Mouse (Mus musculus) hindbrain, embryonic 15.5 days (tissue): Measurements from ENCODE around the gene Nfasc. TPM values are rescaled to one million over a fixed set of nuclear protein-coding genes. Genes with fewer than 3 reads are reported as not detected.
A peak's percentile ranks its signal among the peaks of the same experiment; 100 is the strongest.

Experiments used
- ATAC-seq: fragments of 200-750 bp; cut with Nextera tagmentation; 2 replicates; pipeline ENCODE4 v1.8.0; 2017; ENCODE audit warnings: low read depth, moderate number of reproducible peaks, moderate TSS enrichment; ENCODE audit not compliant: low FRiP score
- H3K27ac ChIP-seq: fragments of 300-500 bp; sonication (generic); replicated peaks from 2 replicates; pipeline ENCODE4 v1.5.1; 2015; ENCODE audit warnings: mild to moderate bottlenecking, inconsistent platforms
- H3K27me3 ChIP-seq: fragments of 300-500 bp; sonication (generic); 2 replicates; pipeline ENCODE4 v1.6.1; 2015; ENCODE audit warnings: control low read depth, inconsistent platforms
- H3K36me3 ChIP-seq: fragments of 300-500 bp; sonication (generic); 2 replicates; pipeline ENCODE4 v1.6.1; 2015; ENCODE audit warnings: control low read depth, inconsistent platforms
- H3K4me1 ChIP-seq: fragments of 300-500 bp; sonication (generic); replicated peaks from 2 replicates; pipeline ENCODE4 v1.6.1; 2015; ENCODE audit warnings: control low read depth, inconsistent platforms
- H3K4me2 ChIP-seq: fragments of 300-500 bp; sonication (generic); 2 replicates; pipeline ENCODE4 v1.6.1; 2015; ENCODE audit warnings: moderate library complexity, mild to moderate bottlenecking, inconsistent platforms
- H3K4me3 ChIP-seq: fragments of 300-500 bp; sonication (generic); 2 replicates; pipeline ENCODE4 v1.5.1; 2015; ENCODE audit warnings: mild to moderate bottlenecking, inconsistent platforms
- H3K9ac ChIP-seq: fragments of 300-500 bp; sonication (generic); 2 replicates; pipeline ENCODE4 v1.6.1; 2015; ENCODE audit warnings: inconsistent platforms
- H3K9me3 ChIP-seq: fragments of 300-500 bp; sonication (generic); 2 replicates; pipeline ENCODE4 v1.6.1; 2016; ENCODE audit warnings: control low read depth, inconsistent platforms
- WGBS: fragments of 180-500 bp; shearing (Covaris S2); methylation state at CpG from one replicate; pipeline ENCODE4 v1.1.7; 2015; 5-methylcytosine and 5-hydroxymethylcytosine counted together
- polyA plus RNA-seq: library from polyadenylated mRNA; unstranded; fragments of >200 nt; fragmentation: Nextera tagmentation; extraction: Ambion mirVana; gene quantifications from 2 replicates; pipeline ENCODE4 v1.2.1, GENCODE M21; 2015

Gene Nfasc
- polyA plus RNA-seq, 1 experiment from 2014 or later = 48.4 TPM

DNA sequence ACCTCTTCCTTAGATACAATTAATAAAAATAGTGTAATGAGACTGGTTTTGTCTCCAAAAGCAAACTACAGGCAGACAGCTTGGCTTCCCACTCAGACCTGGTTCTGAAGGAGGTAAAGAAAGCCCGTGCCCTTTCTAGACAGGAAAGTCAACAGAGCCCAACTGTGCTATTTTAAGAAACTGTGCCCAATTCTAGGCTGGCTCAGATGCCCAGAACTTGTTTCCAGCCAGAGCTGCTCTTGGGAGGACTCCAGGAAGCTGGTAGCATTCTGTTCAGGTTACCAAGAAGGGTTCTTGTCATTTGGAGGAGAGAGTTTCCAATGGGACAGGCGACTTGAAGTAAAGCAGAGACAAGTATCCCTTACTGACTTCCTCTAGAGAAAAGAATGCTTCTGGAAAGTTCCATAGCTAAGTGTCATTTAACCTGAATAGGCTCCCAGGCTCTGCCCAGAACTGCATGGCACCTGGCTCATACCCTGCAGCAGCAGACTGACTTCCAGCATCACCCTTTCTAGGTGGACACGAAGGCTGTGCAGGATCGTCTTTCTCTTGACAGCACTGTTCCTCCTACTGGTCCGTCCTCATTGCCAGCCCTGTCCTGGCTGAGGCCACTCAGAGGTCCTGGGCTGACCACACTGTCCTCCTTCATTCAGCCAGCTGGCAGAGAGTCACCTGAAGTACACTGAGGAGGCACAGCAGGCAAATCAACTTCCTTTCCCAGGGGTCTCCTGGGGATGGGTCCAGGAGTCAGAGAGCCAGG lies 111.8 kb downstream of the Nfasc start:
- no peaks in the 10 kb centered on the region for H3K9me3 ChIP-seq
- H3K27me3 ChIP-seq = no peaks in the 10 kb centered on the region
- no peak overlapping the region for H3K4me2 ChIP-seq
- H3K27ac ChIP-seq = no peak overlapping the region
- WGBS = 85% methylated on average over 5 of the region's 5 CpGs
- H3K9ac ChIP-seq = no peak overlapping the region
- no peak overlapping the region for H3K4me3 ChIP-seq
- H3K4me1 ChIP-seq = peaks cover 19% of the 10 kb centered on the region
- peaks cover 30% of the 10 kb centered on the region for H3K36me3 ChIP-seq
- ATAC-seq = no peak

DNA sequence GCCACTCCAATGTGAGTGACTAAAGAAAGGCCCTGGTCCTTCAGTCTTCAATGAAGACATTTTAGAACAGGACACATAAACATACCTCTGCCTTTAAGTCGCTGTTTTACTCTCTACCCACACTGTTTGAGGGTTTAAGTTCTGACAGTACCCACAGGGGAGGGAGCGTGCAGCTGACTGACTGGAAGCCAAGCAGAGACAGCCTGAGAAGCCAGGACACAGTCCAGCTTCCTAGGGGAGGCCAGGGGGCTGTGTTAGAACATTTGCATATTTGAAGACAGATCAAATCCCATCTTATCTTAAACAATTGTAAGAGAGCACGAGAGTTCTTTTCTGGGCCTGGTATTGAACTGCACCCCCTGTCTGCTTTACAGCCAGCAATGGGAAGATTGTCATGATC lies 113.0 kb downstream of the Nfasc start:
- Histone ChIP-seq H3K27me3 (no peaks in the 10 kb centered on the region), H3K36me3 (peaks cover 25% of the 10 kb centered on the region), H3K9me3 (no peaks in the 10 kb centered on the region), H3K4me3 (no peak overlapping the region), H3K4me1 (peaks cover 28% of the 10 kb centered on the region), H3K27ac (no peak overlapping the region), H3K9ac (no peak overlapping the region), H3K4me2 (no peak overlapping the region)
- WGBS = 70% methylated on average over 3 of the region's 3 CpGs
- ATAC-seq = no peak

DNA sequence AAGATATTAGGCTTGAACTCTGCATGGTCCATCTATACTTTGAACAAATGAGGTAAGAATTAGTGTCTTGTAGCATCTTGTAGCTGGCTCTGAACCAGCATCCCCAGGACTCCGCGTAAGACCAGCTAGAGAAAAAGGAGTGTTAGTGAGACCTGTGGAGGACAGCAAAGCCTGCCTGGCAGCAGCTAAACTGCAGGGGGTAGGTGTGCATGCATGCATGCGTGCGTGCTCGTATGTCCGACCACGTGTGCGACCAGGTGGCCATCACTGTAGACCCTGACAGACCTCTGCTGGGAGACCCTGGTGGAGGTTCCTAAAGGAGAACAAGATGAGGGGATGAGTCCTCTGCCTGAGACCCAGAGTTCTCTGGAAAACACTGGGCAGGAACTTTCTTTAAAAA lies 113.4 kb downstream of the Nfasc start:
- Histone ChIP-seq H3K27me3 (no peaks in the 10 kb centered on the region), H3K9me3 (no peaks in the 10 kb centered on the region), H3K27ac (no peak overlapping the region), H3K9ac (no peak overlapping the region), H3K4me3 (no peak overlapping the region), H3K4me1 (peaks cover 28% of the 10 kb centered on the region), H3K36me3 (peaks cover 24% of the 10 kb centered on the region), H3K4me2 (no peak overlapping the region)
- WGBS = 87% methylated on average over 8 of the region's 8 CpGs
- no peak for ATAC-seq

DNA sequence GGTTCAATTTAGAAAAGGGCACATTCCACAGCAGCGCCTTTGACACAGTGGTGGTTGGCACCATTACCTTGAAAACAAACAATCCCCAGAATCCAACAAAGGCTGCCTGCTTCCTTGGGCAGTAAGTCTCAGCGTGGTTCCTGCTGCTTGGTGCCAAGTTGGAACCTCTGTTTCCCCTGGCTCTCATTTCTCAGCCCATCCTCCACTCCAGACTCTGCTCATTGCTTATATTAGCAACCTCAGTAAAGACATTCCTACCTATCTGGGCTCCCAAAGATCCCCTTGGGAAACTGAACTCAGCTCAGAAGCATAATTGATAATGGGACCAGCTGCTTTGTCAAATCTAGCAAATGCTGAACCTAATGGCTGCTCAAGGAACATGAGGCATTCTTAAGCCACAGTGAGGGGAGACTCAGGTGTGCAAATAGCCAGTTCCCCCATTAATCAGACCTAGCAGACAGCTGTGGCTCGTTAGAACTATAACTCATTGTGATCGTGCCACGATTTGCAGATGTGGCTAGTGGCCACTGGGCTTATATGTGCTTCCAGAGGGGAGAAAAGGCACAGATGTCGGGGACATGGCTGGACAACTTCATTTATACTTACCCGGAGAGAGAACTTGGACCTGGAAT lies 115.4 kb downstream of the Nfasc start:
- Histone ChIP-seq H3K27me3 (no peaks in the 10 kb centered on the region), H3K4me2 (no peak overlapping the region), H3K4me1 (peaks cover 28% of the 10 kb centered on the region), H3K27ac (0 out of 2 replicates have a peak overlapping the region, but pooled peaks have one; percentile 14), H3K4me3 (no peak overlapping the region), H3K9me3 (no peaks in the 10 kb centered on the region), H3K36me3 (peaks cover 21% of the 10 kb centered on the region; the same call in 1 of the 2 replicates), H3K9ac (no peak overlapping the region)
- WGBS = 40% methylated on average over 7 of the region's 7 CpGs
- no peak for ATAC-seq

DNA sequence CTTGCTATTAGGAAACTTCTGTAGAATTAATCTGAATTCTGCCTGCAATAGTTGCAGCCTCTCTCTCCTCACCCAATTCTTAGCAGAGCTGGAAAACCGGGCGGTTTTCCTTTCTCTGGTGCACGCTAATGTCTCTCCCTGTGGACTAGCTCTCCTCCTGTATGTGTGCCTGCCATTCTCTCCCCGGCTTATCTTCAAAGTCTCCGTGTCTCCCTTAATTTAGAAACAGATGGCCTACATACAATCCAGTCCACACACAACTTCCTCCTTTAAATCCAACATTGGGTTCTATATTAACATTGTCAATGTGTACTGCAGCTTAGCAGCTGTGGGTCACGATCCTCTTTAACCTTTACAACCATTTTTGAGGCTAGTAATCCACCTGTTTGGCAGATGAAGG lies 116.6 kb downstream of the Nfasc start:
- Histone ChIP-seq H3K9ac (no peak overlapping the region), H3K4me2 (no peak overlapping the region), H3K9me3 (no peaks in the 10 kb centered on the region), H3K27me3 (no peaks in the 10 kb centered on the region), H3K36me3 (peaks cover 15% of the 10 kb centered on the region; the same call in 1 of the 2 replicates), H3K4me3 (no peak overlapping the region), H3K4me1 (peaks cover 28% of the 10 kb centered on the region), H3K27ac (no peak overlapping the region)
- no peak for ATAC-seq
- WGBS = 62% methylated on average over 6 of the region's 6 CpGs

GRCm38 (mm10) chr1:132624466-132624865 lies 117.1 kb downstream of the Nfasc start:
- no peak for ATAC-seq
- Histone ChIP-seq H3K27me3 (no peaks in the 10 kb centered on the region), H3K36me3 (peaks cover 16% of the 10 kb centered on the region; the same call in 1 of the 2 replicates)

DNA sequence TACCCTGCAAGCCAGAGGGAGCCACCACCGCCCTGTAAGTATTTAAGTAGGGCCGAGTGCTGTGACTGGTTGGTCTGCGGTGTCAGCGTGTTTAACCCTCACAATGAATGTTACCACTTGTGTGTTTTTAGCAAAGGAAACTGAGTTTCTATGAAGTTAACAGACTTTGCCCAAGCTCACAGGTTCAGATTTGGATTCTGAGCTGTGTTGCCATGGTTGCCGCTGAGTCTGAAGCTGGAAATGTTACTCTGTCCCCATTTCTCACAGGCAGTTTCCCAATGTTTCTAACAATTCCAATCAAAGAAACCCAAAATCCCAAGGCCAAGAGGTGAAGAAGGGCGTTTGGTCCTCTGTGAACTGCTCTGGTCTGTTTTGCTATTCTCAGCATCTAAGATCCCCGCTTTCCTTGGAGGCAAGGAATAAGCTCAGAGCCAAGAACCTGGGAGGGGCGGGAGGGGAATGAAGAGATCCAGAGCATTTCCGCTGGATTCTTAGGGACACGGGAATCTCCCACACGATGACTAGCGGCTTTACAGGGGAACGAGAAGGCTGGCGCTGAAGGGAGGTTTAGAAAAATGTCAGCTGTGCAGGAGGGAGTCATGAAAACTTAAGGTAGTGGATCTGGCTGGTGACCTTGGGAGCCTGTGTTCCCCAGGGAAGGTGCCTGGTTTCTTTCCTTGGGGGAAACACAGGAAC lies 117.8 kb downstream of the Nfasc start:
- Histone ChIP-seq H3K4me2 (no peak overlapping the region), H3K9ac (no peak overlapping the region), H3K4me1 (peaks cover 23% of the 10 kb centered on the region), H3K36me3 (peaks cover 20% of the 10 kb centered on the region; the same call in 1 of the 2 replicates), H3K9me3 (no peaks in the 10 kb centered on the region), H3K4me3 (no peak overlapping the region), H3K27me3 (no peaks in the 10 kb centered on the region), H3K27ac (no peak overlapping the region)
- WGBS = 55% methylated on average over 14 of the region's 14 CpGs
- no peak for ATAC-seq

More at GRCm38 (mm10) chr1:132624466-132624865, 117.1 kb downstream of the Nfasc start:
- Histone ChIP-seq H3K4me3 (no peak overlapping the region), H3K27ac (no peak overlapping the region), H3K4me2 (no peak overlapping the region), H3K9me3 (no peaks in the 10 kb centered on the region), H3K4me1 (peaks cover 28% of the 10 kb centered on the region), H3K9ac (no peak overlapping the region)
- 68% methylated on average over 1 of the region's 1 CpGs for WGBS

- Histone ChIP-seq H3K4me3 (no peak overlapping the region), H3K27me3 (no peaks in the 10 kb centered on the region), H3K4me1 (no peaks in the 10 kb centered on the region), H3K9ac (no peak overlapping the region), H3K4me2 (no peak overlapping the region), H3K9me3 (no peaks in the 10 kb centered on the region), H3K36me3 (peaks cover 39% of the 10 kb centered on the region), H3K27ac (no peak overlapping the region)
- no peak for ATAC-seq
- 85% methylated on average over 4 of the region's 4 CpGs for whole genome bisulfite sequencing
Measured at GRCm38 (mm10) chr1:132612066-132612465, 129.5 kb downstream of the Nfasc start.

DNA sequence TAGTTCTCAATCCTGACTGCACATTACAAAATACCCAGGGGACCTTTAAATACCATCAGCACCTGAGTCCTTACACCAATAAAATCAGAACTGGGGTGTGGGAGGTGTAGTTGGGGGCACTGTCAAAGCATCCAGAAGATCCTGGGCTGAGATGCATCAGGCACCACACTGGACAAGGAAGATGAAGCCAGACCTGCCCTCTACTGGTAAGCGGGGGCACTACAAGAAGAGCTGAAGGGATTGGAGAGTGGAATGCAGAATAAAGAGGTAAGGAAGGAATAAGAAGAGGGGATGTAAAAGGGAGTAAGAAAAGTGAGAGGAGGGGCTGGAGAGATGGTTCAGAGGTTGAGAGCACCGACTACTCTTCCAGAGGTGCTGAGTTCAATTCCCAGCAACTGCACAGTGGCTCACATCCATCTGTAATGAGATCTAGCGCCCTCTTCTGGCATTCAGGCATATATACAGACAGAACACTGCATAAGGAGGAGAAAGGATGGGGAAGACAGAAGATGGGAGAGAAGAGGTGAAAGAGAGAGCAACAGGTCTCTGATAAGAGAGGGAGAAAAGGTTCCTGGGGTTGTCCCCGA lies 132.5 kb downstream of the Nfasc start:
- Histone ChIP-seq H3K4me2 (no peak overlapping the region), H3K36me3 (peaks cover 48% of the 10 kb centered on the region), H3K9ac (no peak overlapping the region), H3K4me3 (no peak overlapping the region), H3K27me3 (no peaks in the 10 kb centered on the region), H3K4me1 (no peaks in the 10 kb centered on the region), H3K9me3 (no peaks in the 10 kb centered on the region), H3K27ac (no peak overlapping the region)
- 38% methylated on average over 4 of the region's 4 CpGs for WGBS
- ATAC-seq = peak; percentile 62; the same call in 1 of the 2 replicates

- no peaks in the 10 kb centered on the region for H3K27me3 ChIP-seq
- H3K27ac ChIP-seq = no peak overlapping the region
- no peak overlapping the region for H3K4me2 ChIP-seq
- H3K4me1 ChIP-seq = no peaks in the 10 kb centered on the region
- H3K9me3 ChIP-seq = no peaks in the 10 kb centered on the region
- no peak overlapping the region for H3K4me3 ChIP-seq
- no peak overlapping the region for H3K9ac ChIP-seq
- peaks cover 63% of the 10 kb centered on the region for H3K36me3 ChIP-seq
- ATAC-seq = no peak
- 52% methylated on average over 8 of the region's 8 CpGs for WGBS
Measured at GRCm38 (mm10) chr1:132602161-132602560, 139.4 kb downstream of the Nfasc start.

DNA sequence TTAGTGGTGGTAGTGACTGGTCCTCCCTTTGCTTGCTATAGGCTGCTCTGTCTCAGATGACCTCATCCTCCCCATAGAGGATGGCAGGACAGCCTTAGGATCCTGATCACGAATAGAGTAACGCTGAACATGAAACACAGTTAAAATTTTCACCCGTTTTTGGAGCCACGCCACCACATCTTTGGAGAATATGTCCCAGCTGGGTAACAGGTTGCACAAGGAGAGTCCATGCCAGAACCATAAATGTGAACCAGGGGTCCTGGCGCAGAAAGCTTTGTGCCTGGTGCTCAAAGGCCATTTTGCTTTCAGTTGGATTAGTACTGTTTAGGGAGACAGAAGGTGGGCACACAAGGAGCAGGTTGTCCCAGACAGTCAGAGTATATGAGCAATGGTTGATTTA lies 143.6 kb downstream of the Nfasc start:
- WGBS = 90% methylated on average over 5 of the region's 5 CpGs
- Histone ChIP-seq H3K4me3 (no peak overlapping the region), H3K27me3 (no peaks in the 10 kb centered on the region), H3K4me2 (no peak overlapping the region), H3K36me3 (peaks cover 35% of the 10 kb centered on the region), H3K27ac (no peak overlapping the region), H3K4me1 (peaks cover 5% of the 10 kb centered on the region), H3K9me3 (no peaks in the 10 kb centered on the region), H3K9ac (no peak overlapping the region)
- no peak for ATAC-seq

- no peaks in the 10 kb centered on the region for H3K27me3 ChIP-seq
- no peak overlapping the region for H3K4me3 ChIP-seq
- peaks cover 5% of the 10 kb centered on the region for H3K4me1 ChIP-seq
- 43% methylated on average over 6 of the region's 6 CpGs for WGBS
- no peaks in the 10 kb centered on the region for H3K9me3 ChIP-seq
- H3K4me2 ChIP-seq = no peak overlapping the region
- H3K9ac ChIP-seq = no peak overlapping the region
- H3K27ac ChIP-seq = no peak overlapping the region
- ATAC-seq = no peak
- H3K36me3 ChIP-seq = peaks cover 23% of the 10 kb centered on the region
Measured at GRCm38 (mm10) chr1:132595741-132596140, 145.9 kb downstream of the Nfasc start.
